Mouse (Mus musculus) brain, embryonic 14.5 days (tissue): ENCODE results near the gene Tnnc2.
A peak's percentile ranks its signal among the peaks of the same experiment; 100 is the strongest.

Experiments
- CTCF ChIP-seq: fragments of 200-500 bp; IDR thresholded peaks from 2 replicates; pipeline ENCODE4 v1.5.1; 2012; ENCODE audit warnings: inconsistent platforms, mild to moderate bottlenecking, moderate library complexity, borderline replicate concordance; ENCODE audit not compliant: insufficient read depth, insufficient read length; ENCODE audit errors: extremely low read depth
- POLR2A ChIP-seq: fragments of 200-500 bp; IDR thresholded peaks from 2 replicates; pipeline ENCODE4 v1.6.1; 2012; ENCODE audit warnings: mild to moderate bottlenecking, inconsistent platforms, borderline replicate concordance; ENCODE audit not compliant: poor library complexity, insufficient read depth, insufficient read length, severe bottlenecking; ENCODE audit errors: extremely low read depth

- TF ChIP-seq POLR2A (peak; percentile 76), CTCF (no peak)
Measured at GRCm38 (mm10) chr2:164745843-164746479, 33.8 kb downstream of the Tnnc2 start, which contains the start of the genes Wfdc3 and Dnttip1.
